ENCODE assay signal across 10 mouse cellular contexts in the genomic region with DNA sequence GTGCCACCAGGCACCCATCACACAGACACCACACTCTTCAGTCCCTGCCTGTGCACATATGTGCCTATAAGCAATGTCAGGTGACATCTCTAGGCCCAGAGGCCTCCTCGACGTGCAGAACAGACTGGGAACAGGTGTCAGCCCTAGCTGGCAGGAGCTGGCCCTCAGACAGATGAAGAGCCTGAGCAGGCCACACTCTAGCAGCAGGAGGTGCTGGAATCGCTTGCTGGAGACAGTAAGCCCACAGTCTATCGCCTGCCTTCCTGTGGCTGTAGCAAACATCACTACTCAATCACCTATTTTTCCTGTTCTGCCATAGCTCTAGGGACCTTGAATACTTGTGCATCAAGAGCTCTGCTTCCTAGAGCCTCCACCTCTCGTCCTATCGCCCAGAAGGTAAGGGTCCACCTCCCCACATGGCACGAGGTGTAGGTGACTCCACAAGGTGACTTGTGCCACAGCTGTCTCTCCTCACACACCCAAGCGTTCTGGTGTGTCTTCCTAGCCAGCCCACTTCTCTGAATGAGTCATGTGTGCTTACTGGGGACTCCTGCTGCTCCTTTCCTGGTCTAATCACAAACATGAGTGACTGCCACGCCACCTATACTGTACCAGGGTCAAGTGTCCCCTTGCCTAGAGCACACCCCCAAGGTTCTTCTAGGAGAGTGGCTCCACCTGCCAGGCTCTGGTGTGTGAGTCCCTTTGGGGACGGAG.
A peak's percentile ranks its signal among the peaks of the same experiment; 100 is the strongest.
DNase-seq lines count a peak whose midpoint lies in the region; ATAC-seq and TF ChIP-seq lines count a peak whose summit lies in the region.
"Had no signal": no experiment of that assay in that cellular context is flagged by ENCODE, and none has a peak within 500 bp of the region (broad histone marks: within the 10 kb centered on the region; RNA-seq: fewer than 3 reads in every experiment).

No protein-coding gene starts in this region.

- peak overlapping the region; percentile 49 for H3K27ac ChIP-seq in gastrocnemius, adult 2 months
- H3K27ac ChIP-seq in midbrain, embryonic 10.5 days (replicated peaks): peak overlapping the region; percentile 89
- no peak overlapping the region for H3K27ac ChIP-seq in midbrain, embryonic 15.5 days
- peak overlapping the region; percentile 31; the same call in 1 of the 2 replicates for H3K27ac ChIP-seq in hindbrain, embryonic 12.5 days
- H3K27ac ChIP-seq in stomach, postnatal 0 days (replicated peaks): no peak overlapping the region

- TF ChIP-seq CTCF in gastrocnemius, adult 2 months (IDR thresholded peaks at IDR 0.05): no peak
- TF ChIP-seq CTCF in stomach, postnatal 0 days (IDR thresholded peaks at IDR 0.05; ENCODE audit: low read depth): no peak; the same call in 1 of the 2 replicates

- H3K27me3 ChIP-seq in midbrain, embryonic 10.5 days (ENCODE audit: low read depth, poor library complexity, severe bottlenecking): no peaks in the 10 kb centered on the region
- no peaks in the 10 kb centered on the region for H3K27me3 ChIP-seq in midbrain, embryonic 15.5 days (replicated peaks)
- no peaks in the 10 kb centered on the region for H3K27me3 ChIP-seq in hindbrain, embryonic 12.5 days
- H3K27me3 ChIP-seq in stomach, postnatal 0 days (ENCODE audit: control insufficient read depth, insufficient read depth, low read length): no peaks in the 10 kb centered on the region

- 77% methylated on average over 10 of the region's 10 CpGs for WGBS in midbrain, embryonic 10.5 days
- WGBS in midbrain, embryonic 15.5 days: 76% methylated on average over 10 of the region's 10 CpGs
- 73% methylated on average over 10 of the region's 10 CpGs for WGBS in hindbrain, embryonic 12.5 days
- 52% methylated on average over 10 of the region's 10 CpGs for WGBS in stomach, postnatal 0 days

- no peaks in the 10 kb centered on the region for H3K9me3 ChIP-seq in midbrain, embryonic 10.5 days (replicated peaks)
- H3K9me3 ChIP-seq in midbrain, embryonic 15.5 days: no peaks in the 10 kb centered on the region
- no peaks in the 10 kb centered on the region for H3K9me3 ChIP-seq in hindbrain, embryonic 12.5 days (replicated peaks)
- no peaks in the 10 kb centered on the region for H3K9me3 ChIP-seq in stomach, postnatal 0 days (ENCODE audit: control insufficient read depth, low read length)

- no peak overlapping the region for H3K9ac ChIP-seq in midbrain, embryonic 15.5 days
- H3K9ac ChIP-seq in hindbrain, embryonic 12.5 days: no peak overlapping the region
- no peak overlapping the region for H3K9ac ChIP-seq in stomach, postnatal 0 days (ENCODE audit: low read length)

- H3K4me3 ChIP-seq in gastrocnemius, adult 2 months: no peak overlapping the region
- no peak overlapping the region for H3K4me3 ChIP-seq in midbrain, embryonic 10.5 days
- H3K4me3 ChIP-seq in midbrain, embryonic 15.5 days: no peak overlapping the region
- H3K4me3 ChIP-seq in hindbrain, embryonic 12.5 days: no peak overlapping the region
- H3K4me3 ChIP-seq in stomach, postnatal 0 days (ENCODE audit: low read depth, low read length): no peak overlapping the region

- TF ChIP-seq EP300 in stomach, postnatal 0 days (optimal IDR thresholded peaks at IDR 0.05): no peak

- no peak for DNase-seq in gastrocnemius, adult 2 months
- DNase-seq in gastrocnemius, postnatal 4 days (ENCODE audit: low spot score in 2 of 2): no peak
- no peak for DNase-seq in midbrain, embryonic 10.5 days (ENCODE audit: low spot score)
- DNase-seq in stomach, postnatal 0 days (ENCODE audit: low spot score): peak; percentile 54
- no peak for DNase-seq in right cerebral cortex, adult 2 months (ENCODE audit: low spot score in 2 of 2)
- no peak for DNase-seq in kidney, postnatal 25 days
- DNase-seq: cerebellum, adult 11-12 months; lung, postnatal 4 days had no signal

- no peak overlapping the region for H3K4me2 ChIP-seq in midbrain, embryonic 15.5 days
- H3K4me2 ChIP-seq in hindbrain, embryonic 12.5 days (replicated peaks): no peak overlapping the region
- no peak overlapping the region for H3K4me2 ChIP-seq in stomach, postnatal 0 days (replicated peaks; ENCODE audit: low read depth)

- peaks cover 84% of the 10 kb centered on the region for H3K4me1 ChIP-seq in midbrain, embryonic 10.5 days
- peaks cover 22% of the 10 kb centered on the region for H3K4me1 ChIP-seq in midbrain, embryonic 15.5 days
- H3K4me1 ChIP-seq in hindbrain, embryonic 12.5 days: peaks cover 60% of the 10 kb centered on the region
- H3K4me1 ChIP-seq in stomach, postnatal 0 days (replicated peaks; ENCODE audit: control insufficient read depth, insufficient read depth): no peaks in the 10 kb centered on the region

- intact Hi-C loops in gastrocnemius, adult 2 months (cut with DNase I): no loop called here

- H3K36me3 ChIP-seq in midbrain, embryonic 10.5 days: peaks cover 6% of the 10 kb centered on the region
- H3K36me3 ChIP-seq in midbrain, embryonic 15.5 days (replicated peaks): no peaks in the 10 kb centered on the region
- H3K36me3 ChIP-seq in hindbrain, embryonic 12.5 days: 0 out of 2 replicates have a peak, but pooled peaks cover 2% of the 10 kb centered on the region
- H3K36me3 ChIP-seq in stomach, postnatal 0 days (ENCODE audit: control insufficient read depth, insufficient read depth, low read length): no peaks in the 10 kb centered on the region

- ATAC-seq in midbrain, embryonic 15.5 days (replicated peaks): no peak
- no peak for ATAC-seq in hindbrain, embryonic 12.5 days (ENCODE audit: low FRiP score)
- peak; percentile 73 for ATAC-seq in stomach, postnatal 0 days (ENCODE audit: low FRiP score, low TSS enrichment)

Comparison
In these comparisons a context has a peak if more than half of its experiments do, and no peak if none do; other contexts are left out.
1. H3K27ac ChIP-seq: peak in gastrocnemius, adult 2 months (single experiment), midbrain, embryonic 10.5 days (single experiment) and hindbrain, embryonic 12.5 days (single experiment); none in midbrain, embryonic 15.5 days (single experiment) and stomach, postnatal 0 days (single experiment).